Mouse (Mus musculus) thymus, adult 2 months (tissue): ENCODE measurements around the gene Ube2o.

Experiments
- CTCF ChIP-seq: fragments of 200-500 bp; IDR thresholded peaks from 2 replicates; pipeline ENCODE4 v1.5.1; 2012; ENCODE audit warnings: mild to moderate bottlenecking, control low read depth, low read length, moderate library complexity, borderline replicate concordance; ENCODE audit not compliant: control insufficient read depth, poor library complexity, insufficient read depth; ENCODE audit errors: extremely low read depth
- POLR2A ChIP-seq: fragments of 200-500 bp; IDR thresholded peaks from 2 replicates; pipeline ENCODE4 v1.6.1; 2012; ENCODE audit warnings: mild to moderate bottlenecking, low read length, control low read depth, moderate library complexity; ENCODE audit not compliant: control insufficient read depth, poor library complexity, insufficient read depth; ENCODE audit errors: extremely low read depth

DNA sequence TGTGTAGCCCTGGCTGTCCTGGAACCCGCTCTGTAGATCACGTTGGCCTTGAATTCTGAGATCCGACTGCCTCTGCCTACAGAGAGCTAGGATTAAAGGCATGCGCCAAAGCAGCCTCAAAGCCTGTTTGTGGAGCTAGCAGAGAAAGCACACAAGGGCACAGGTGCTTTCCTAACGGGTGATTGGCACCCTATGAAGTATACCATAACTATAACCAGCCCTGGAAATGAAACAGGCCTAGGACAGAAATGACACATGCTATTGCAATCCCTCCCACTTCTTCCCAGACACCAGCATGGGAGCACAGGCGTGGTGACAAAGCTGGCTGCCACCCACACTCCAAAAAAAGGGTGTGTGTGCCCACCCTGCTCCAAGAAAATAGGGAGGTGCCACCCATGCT is 68.3 kb downstream of the Ube2o start:
- TF ChIP-seq CTCF: no peak
- no peak for TF ChIP-seq POLR2A
